Mouse (Mus musculus): ENCODE results near the gene Myl7.

Gene Myl7

DNA sequence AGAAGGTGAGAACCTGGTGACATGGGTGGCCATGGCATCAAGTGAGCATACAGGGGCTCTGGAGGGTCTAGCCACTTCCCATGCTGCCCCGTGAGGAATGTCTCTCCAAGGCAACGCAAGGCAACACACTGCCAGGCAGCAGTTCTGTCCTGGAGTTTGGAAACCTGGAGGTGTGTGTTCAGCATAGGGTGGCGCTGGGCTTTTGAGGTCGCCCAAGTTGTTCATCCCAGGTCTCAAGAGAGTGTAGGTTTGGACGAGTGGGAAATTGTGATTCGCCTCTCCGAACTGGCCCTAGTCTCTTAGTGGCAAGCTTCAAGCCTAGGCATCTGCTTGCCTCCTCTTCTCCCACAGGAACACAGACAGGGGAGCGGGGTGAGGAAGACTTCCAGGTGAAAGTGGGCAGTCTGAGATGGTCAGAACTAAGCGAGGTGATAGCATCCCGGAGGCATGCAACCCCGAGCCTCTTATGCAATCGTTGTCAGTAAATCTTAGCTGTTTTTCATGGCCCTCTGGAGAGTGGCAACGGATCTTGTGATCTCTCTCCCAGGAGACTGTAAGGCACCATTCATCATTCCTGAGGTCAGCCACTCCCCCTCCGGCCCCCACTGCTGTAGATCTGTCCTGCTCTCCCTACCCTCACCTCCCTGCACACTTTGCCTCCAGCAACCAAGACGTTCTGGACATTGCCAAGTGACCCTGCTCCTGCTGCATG, 36.0 kb downstream of the Myl7 start:
- DNase-seq (ENCODE audit: low spot score) = peak; percentile 73

DNA sequence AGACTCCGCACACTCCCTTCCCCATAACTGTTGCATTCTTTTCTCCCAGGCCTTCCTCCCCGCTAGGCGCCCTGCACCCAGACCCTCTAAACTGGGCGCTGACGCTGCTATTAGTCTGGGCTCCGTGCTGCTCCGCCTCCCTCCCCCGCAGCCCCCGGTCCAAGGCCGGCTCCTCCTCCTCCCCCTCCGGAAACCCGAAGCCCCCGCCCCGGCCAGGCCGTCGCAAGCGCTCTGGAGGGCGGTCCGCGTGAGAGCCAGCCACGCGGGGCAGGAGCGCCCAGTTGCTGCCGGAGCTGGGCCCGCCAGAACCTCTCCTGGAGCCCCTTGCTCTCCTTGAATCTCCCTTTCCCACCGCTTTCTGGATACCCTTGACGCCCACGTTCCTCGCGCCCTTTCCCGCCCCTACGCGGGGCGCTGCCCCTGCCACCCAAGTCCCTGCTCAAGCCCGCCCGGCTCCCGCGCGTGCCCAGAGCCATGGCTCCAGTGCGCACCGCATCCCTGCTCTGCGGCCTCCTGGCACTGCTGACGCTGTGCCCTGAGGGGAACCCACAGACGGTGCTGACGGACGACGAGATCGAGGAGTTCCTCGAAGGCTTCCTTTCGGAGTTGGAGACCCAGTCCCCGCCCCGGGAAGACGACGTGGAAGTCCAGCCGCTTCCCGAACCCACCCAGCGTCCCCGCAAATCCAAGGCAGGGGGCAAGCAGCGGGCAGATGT, 36.7 kb downstream of the Myl7 start, which contains the start of gene Aebp1:
Gene Aebp1, plus strand, starts transcription at position 270 of the 716 bp plus-strand sequence.
- DNase-seq (ENCODE audit: low spot score) = peak; percentile 84

DNA sequence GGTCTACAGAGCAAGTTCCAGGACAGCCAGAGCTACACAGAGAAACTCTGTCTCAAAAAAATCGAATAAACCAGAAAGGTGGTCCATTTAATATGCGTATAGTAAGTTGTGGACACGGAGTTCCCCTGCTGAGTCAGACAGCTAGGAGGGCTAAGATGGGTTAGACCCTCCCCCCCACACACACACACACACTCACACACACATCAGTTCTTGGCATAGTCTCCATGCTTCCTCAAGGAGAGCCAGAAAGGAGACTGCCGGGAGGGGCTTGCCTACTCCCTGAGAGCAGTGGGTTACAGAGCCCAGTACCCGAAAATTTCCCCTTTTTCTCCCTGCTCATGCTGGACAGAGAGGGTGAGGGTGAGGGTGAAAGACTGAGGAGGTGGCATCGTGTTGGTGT, 37.9 kb downstream of the Myl7 start:
- DNase-seq (ENCODE audit: low spot score) = no peak

DNA sequence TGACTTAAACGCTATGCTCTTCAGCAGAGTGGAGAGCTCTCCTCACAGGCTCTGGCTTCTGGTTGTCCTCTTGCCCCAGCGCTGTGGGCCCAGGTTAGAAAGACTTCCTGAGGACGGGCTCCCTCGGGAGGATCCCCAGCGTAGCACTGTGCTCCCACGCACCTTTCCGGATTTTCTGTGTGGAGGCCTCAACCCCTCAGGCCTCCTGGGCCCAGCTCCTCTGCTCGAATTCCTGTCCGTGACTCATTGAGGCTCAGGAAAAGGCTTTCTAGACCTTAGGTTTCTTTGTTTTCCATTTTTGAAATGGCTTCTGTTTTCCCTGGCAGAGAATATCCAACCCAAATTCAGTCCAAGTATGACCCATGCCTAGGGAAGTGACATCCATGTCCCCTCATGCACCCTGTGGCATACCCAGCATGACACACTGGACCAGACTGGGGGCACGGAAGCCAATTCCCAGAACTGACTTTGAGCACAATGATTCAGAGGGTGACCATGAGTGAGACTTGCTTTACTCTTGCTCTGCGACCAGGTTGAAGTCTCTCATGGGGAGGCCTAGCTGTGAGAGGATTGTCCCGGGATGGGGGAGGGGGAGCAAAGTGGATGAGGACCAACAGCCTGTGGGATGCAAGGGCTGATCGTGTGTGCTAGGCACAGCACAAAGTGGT, 38.6 kb downstream of the Myl7 start:
- no peak for DNase-seq (ENCODE audit: low spot score)

DNA sequence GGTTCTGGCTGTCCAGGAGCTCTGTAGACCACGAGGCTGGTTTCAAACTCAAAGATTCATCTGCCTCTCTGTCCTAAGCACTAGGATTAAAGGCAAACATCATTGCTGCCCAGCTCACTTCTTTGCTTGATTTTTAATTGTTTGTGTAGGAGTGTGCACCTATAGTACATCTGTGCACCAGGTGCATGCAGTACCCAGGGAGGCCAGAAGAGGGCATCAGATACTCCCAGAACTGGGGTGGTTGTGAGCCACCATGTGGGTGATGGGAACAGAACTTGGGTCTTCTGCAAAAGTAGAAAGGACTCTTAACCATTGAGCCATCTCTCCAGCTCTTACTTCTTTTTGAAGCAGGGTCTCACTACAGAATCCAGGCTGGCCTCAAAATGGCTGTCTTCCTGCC, 39.9 kb downstream of the Myl7 start:
- no peak for DNase-seq (ENCODE audit: low spot score)

DNA sequence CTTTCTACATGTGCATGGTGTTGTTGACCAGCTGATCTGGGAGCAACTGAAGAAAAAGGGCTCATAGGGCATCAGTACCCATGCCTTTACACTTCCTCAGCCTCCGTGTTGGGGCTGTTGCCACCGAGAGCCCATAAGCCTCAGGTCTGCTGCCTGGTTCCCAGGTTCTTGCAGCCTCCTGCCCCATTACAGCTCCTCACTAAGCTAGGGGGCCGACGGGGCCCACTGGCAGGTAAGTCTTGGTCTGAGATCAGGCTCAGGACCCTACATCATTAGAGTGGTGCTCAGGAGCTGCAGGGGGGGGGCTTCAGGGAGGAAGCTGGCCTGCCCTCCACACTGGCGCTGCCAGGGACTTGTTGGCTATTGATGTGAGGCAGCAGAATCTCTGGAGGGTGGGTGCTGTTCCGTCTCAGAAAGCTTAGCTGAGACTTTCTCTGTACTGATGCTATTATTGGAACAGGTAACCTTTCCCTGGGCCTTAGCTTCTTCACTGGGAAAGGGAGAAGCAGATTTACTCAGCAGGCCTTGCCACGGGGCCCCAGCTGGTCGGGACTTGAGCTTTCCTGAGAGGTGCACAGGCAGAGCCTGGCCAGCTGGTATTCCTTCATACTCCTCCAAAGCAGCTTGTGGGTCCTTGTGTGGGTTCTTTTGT, 42.0 kb downstream of the Myl7 start:
- no peak for DNase-seq (ENCODE audit: low spot score)

DNA sequence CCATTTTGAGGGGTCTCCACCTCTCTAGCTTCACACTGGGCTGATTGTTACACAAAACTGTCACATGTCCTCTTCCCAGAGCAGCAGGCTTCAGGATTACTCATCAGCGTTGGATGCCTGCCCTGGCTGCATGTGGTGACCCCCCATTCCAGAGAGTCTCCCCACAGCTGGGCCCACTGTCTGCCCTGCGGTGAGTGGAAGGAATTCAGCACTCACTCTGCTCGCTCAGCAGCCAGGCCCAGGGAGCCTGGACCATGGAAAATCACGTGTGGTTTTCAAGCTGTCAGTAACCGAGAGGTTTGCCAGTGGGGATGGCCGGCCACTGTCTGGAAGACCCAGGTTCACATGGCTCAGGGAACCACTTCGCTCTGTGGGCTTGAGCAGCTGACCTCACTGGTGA, 42.7 kb downstream of the Myl7 start:
- no peak for DNase-seq (ENCODE audit: low spot score)

DNA sequence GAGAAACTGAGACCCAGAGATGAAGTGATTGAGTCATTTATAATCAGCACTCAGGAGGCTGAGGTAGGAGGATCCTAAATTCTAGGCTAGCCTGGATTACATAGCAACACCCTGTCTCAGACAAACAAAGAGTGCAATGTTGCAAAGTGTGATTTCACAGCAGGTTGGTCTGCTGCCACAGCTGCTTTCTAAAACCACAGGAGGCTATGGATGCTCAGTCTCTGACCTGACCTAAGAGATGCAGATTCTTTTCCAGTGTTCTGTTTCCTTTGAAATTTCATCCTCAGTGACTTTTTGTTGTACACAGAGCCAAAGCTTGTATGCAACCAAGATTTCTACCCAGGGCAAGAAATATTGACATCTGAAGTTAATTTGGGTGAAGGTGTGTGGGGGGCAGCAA, 43.1 kb downstream of the Myl7 start:
- no peak for DNase-seq (ENCODE audit: low spot score)

DNA sequence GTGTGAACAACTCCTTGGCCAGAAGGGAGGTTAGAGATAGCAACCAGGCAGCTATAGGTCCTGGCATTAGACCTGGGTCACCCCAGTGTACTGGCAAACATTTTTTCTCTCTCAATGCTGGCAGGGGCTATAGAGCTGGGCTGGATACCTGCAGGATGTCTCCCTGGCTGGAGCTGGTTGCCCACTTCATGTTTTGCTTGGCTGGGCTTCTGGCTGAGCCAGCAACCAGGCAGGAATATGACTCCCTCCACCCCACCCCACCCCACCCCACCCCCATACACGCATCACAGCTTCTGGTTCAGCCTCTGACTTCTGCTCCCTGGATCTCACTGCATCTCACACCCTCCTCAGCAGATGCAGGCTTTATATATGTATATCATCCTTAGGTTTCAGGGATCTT, 46.3 kb downstream of the Myl7 start:
- DNase-seq (ENCODE audit: low spot score) = no peak

DNA sequence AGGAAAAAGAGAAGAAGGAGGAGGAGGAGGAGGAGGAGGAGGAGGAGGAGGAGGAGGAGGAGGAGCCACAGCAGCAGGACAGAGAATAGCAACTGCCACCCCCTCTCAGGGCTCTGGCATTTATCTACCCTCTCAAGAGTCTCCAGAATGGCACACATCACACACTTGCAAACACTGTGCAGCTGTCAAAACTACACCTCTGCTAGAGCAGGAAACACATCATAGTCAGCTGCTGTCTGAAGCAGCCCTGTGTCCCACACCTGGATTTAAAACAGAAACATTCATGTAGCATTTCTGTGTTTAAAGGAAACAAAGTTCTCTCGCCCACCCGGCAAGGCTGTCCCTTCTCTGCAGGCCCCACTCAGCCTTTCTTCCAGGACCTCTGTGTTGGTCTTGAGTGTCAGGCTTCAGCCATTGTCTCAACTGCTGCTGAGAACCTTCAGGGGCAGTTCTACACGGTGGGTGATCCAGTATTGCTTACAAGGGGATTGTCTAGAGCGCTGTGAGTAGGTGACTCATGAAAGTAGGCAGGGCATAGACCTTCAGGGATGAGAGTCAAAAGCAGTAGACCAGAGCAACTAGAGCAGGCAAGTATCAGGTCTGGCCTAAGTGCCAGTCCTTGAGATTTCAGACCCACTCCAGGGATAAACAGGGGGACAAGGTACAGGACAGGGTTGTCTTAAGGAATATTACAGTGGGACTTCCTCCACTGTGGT, 47.4 kb downstream of the Myl7 start:
- DNase-seq (ENCODE audit: low spot score) = no peak

DNA sequence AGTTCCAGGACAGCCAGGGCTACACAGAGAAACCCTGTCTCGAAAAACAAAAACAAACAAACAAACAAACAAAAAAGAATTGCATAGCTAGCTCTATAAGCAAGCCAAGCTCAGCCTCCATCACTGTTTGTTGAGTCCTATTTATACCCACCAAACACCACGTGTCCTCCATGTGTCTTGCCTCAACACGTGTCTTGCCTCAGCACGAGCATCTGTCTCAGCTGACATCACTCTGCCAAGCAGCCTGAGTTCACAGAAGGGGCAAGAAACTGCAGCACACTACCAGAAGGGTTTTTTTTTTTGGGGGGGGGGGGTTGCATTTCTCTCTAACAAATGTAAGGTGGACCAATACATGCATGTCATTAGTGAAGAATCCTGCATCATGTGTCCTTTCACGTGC, 48.1 kb downstream of the Myl7 start:
- DNase-seq (ENCODE audit: low spot score) = no peak

DNA sequence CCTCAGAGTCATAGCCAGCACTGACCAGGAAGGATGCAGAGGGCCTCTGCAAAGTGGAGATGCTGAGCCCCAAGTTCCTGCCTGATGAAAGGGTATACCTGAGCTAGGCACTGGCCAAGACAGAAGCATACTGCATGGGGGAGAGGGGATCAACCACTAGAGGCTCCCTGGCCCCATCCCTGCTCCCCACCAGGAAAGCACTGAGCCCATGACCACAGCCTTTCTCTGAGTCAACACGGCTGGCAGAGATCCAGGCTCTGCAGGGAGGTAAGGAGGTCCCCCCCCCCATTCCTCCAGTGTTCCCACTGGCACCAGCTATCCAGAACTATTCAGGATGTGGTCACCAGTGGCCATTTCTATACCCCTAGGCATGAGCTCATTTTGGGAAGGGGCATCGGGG, 49.3 kb downstream of the Myl7 start:
- no peak for DNase-seq (ENCODE audit: low spot score)

DNA sequence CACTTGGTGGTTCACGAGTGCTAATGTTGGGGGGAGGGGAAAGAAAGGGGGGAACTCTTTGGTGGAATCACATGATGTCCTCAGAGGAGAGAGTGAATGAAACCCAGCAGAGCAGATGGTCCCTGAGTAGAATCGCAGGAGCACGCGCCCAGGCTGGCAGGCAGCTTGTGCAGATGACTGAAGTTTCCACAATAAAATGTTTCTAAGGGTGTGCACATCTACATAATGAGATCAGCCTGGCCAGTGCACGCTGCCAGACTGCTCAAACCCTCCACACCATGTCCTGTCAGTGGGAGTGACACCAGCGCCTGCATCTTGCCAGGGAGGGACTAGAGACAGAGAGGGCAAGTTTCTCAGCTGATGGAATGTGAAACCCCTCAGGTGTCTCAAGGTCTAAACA, 49.8 kb downstream of the Myl7 start:
- no peak for DNase-seq (ENCODE audit: low spot score)

DNA sequence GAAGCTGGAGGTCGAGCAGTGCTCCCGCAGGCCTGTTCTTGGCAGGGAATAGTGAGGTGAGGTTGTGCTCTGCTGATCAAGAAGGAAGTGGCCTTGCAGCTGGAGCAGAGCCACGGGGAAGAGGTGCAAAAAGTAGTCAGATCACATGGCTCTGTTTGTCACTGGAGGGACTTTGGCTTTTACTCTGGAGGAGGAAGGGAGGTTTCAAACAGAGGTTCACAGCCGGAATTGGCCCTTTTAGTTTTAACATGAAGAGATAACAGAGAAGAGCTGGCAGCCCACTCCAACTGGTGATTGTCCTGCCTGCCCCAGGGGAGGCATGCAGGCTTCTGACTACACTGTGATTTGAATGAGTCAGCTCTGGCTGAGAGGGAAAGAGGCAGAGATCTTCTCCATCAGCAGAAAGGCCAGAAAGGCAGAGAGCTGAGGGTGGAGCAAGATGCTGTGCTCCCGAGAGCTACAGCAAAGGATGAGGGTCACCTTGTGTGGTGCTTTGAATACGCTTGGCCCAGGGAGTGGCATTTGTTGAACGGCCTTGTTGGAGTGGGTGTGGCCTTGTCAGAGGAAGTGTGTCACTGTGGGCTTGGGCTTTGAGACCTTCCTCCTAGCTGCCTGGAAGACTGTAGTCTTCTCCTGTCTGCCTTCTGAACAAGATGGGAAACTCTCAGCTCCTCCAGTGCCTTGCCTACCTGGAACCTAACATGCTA, 51.8 kb downstream of the Myl7 start:
- peak; percentile 65 for DNase-seq (ENCODE audit: low spot score)
